Mouse (Mus musculus): ENCODE measurements around the gene Ppp1r12a. TPM values are rescaled to one million over a fixed set of nuclear protein-coding genes. Genes with fewer than 3 reads are reported as not detected.

The Ppp1r12a gene
- polyA plus RNA-seq, 2 experiments: 58.0 to 72.8 TPM

DNA sequence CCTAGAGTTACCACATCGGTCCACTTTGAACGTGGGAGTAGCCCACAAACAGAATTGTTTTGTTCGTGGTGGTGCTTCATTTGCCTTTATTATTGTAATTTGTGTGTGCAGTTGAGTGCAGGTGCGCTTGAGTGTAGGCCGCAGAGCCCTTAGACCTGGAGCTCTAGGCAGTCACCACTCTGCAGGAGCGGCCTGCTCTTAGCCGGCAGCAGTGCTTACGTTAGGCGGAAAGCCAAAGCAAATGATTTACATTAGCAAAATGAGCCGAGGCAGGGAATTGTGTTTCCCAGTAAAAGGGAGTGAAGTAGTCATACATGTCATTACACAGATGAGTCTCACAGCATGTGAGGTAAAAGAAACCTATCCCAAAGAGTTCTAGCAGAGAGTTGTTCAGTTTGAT is 77.1 kb downstream of the Ppp1r12a start:
- WGBS: 79% methylated on average over 10 of the region's 10 CpGs
- Histone ChIP-seq H3K9ac (ENCODE audit: low read depth, low read length, severe bottlenecking) (no peak overlapping the region), H3K9me3 (ENCODE audit: control insufficient read depth, low read length) (no peaks in the 10 kb centered on the region), H3K36me3 (ENCODE audit: control insufficient read depth, insufficient read depth, low read length) (peaks cover 44% of the 10 kb centered on the region), H3K4me2 (replicated peaks; ENCODE audit: low read depth, low read length, severe bottlenecking) (no peak overlapping the region), H3K27ac (replicated peaks; ENCODE audit: low read depth, low read length) (no peak overlapping the region), H3K27me3 (ENCODE audit: control insufficient read depth, insufficient read depth, low read length) (no peaks in the 10 kb centered on the region), H3K4me1 (ENCODE audit: control insufficient read depth, insufficient read depth, low read length) (no peaks in the 10 kb centered on the region), H3K4me3 (replicated peaks; ENCODE audit: low read length) (no peak overlapping the region)
- ATAC-seq (ENCODE audit: low FRiP score, low read depth) (no peak), DNase-seq (ENCODE audit: low spot score) (no peak)
- TF ChIP-seq POLR2A (IDR thresholded peaks at IDR 0.05; ENCODE audit: borderline replicate concordance, extremely low read depth, insufficient read depth, insufficient read length): no peak

DNA sequence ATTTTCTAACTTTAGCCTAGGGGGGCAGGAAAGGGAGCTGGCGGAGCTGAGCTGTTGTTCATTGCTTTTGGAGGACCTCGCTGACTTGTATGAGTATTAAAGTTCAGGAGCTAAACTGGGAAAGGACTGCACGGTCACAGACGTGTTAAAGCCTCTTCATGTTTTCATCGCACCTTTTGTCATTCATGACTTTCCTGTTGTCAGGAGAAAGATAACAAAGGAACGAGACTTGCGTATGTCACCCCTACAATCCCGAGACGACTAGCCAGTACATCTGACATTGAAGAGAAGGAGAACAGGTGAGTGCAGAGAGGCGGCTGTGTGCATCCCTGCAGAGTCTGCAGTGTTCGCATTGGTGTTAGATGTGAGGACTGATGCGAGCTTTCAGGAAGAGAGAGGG is 88.7 kb downstream of the Ppp1r12a start:
- TF ChIP-seq POLR2A (IDR thresholded peaks at IDR 0.05; ENCODE audit: borderline replicate concordance, extremely low read depth, insufficient read depth, insufficient read length): no peak
- Histone ChIP-seq H3K36me3 (ENCODE audit: control insufficient read depth, insufficient read depth, low read length) (peaks cover 40% of the 10 kb centered on the region), H3K4me2 (replicated peaks; ENCODE audit: low read depth, low read length, severe bottlenecking) (no peak overlapping the region), H3K9ac (ENCODE audit: low read depth, low read length, severe bottlenecking) (no peak overlapping the region), H3K9me3 (ENCODE audit: control insufficient read depth, low read length) (no peaks in the 10 kb centered on the region), H3K27ac (replicated peaks; ENCODE audit: low read depth, low read length) (no peak overlapping the region), H3K4me1 (ENCODE audit: control insufficient read depth, insufficient read depth, low read length) (no peaks in the 10 kb centered on the region), H3K4me3 (replicated peaks; ENCODE audit: low read length) (no peak overlapping the region), H3K27me3 (ENCODE audit: control insufficient read depth, insufficient read depth, low read length) (no peaks in the 10 kb centered on the region)
- ATAC-seq (ENCODE audit: low FRiP score, low read depth): no peak
- no peak for DNase-seq (ENCODE audit: low spot score)
- WGBS: 87% methylated on average over 12 of the region's 12 CpGs

DNA sequence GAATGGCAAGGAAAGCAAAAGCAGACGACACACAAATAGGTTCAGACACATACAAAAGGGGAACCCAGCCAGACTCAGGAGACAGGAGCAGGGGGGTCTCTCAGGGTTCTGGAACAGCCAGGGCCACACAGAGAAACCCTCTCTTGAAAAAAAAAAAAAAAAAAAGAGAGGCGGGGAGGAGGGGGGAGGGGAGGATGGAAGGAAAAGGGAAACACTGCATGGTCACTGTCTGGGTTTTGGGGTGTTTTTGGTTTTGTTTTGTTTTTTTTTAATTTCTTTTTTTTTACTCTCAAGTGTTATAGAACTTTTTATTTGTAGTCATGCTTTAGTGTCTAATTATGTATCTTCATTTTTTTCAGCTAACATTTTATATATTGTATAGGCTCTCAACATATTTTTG is 89.2 kb downstream of the Ppp1r12a start:
- 78% methylated on average over 1 of the region's 2 CpGs for WGBS
- no peak overlapping the region for H3K9ac ChIP-seq (ENCODE audit: low read depth, low read length, severe bottlenecking)
- H3K9me3 ChIP-seq (ENCODE audit: control insufficient read depth, low read length): no peaks in the 10 kb centered on the region
- no peak for TF ChIP-seq POLR2A (IDR thresholded peaks at IDR 0.05; ENCODE audit: borderline replicate concordance, extremely low read depth, insufficient read depth, insufficient read length)
- H3K4me2 ChIP-seq (replicated peaks; ENCODE audit: low read depth, low read length, severe bottlenecking): no peak overlapping the region
- H3K27ac ChIP-seq (replicated peaks; ENCODE audit: low read depth, low read length): no peak overlapping the region
- H3K4me1 ChIP-seq (ENCODE audit: control insufficient read depth, insufficient read depth, low read length): no peaks in the 10 kb centered on the region
- H3K27me3 ChIP-seq (ENCODE audit: control insufficient read depth, insufficient read depth, low read length): no peaks in the 10 kb centered on the region
- DNase-seq (ENCODE audit: low spot score): no peak
- H3K36me3 ChIP-seq (ENCODE audit: control insufficient read depth, insufficient read depth, low read length): peaks cover 42% of the 10 kb centered on the region
- no peak for ATAC-seq (ENCODE audit: low FRiP score, low read depth)
- H3K4me3 ChIP-seq (replicated peaks; ENCODE audit: low read length): no peak overlapping the region

DNA sequence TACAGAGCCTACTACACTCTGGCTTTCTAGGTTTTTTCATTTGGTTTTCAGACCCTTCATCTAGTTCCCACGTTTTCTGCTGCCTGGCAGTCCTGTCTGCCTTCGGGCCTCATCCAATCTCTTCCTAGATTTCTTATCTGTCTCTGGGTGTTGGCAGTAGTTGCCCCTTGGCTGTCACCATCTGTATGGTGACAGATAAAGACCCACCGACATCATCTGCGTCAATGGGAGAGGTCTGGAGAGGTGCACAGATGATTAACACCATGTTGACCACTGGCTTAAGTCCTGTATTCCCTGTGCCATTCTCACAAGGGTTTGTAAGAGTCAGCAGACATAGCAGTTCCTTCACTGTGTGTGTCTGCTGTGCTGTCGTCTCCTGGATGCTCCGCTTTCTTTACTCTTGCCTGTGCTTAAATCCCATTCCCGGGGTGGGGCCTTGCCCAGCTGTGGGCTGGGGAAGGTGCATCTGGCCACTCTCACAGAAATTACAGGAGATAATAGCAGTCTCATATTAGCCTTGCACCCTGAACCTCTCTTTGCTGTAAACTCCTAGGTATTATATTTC is 93.9 kb downstream of the Ppp1r12a start:
- Histone ChIP-seq H3K9ac (ENCODE audit: low read depth, low read length, severe bottlenecking) (no peak overlapping the region), H3K27ac (replicated peaks; ENCODE audit: low read depth, low read length) (no peak overlapping the region), H3K9me3 (ENCODE audit: control insufficient read depth, low read length) (no peaks in the 10 kb centered on the region), H3K36me3 (ENCODE audit: control insufficient read depth, insufficient read depth, low read length) (peaks cover 38% of the 10 kb centered on the region), H3K4me2 (replicated peaks; ENCODE audit: low read depth, low read length, severe bottlenecking) (no peak overlapping the region), H3K4me1 (ENCODE audit: control insufficient read depth, insufficient read depth, low read length) (no peaks in the 10 kb centered on the region), H3K4me3 (replicated peaks; ENCODE audit: low read length) (no peak overlapping the region), H3K27me3 (ENCODE audit: control insufficient read depth, insufficient read depth, low read length) (no peaks in the 10 kb centered on the region)
- DNase-seq (ENCODE audit: low spot score): no peak
- 91% methylated on average over 7 of the region's 7 CpGs for WGBS
- TF ChIP-seq POLR2A (IDR thresholded peaks at IDR 0.05; ENCODE audit: borderline replicate concordance, extremely low read depth, insufficient read depth, insufficient read length): no peak
- ATAC-seq (ENCODE audit: low FRiP score, low read depth): no peak

GRCm38 (mm10) chr10:108260931-108261330 is 98.9 kb downstream of the Ppp1r12a start:
- no peak for DNase-seq (ENCODE audit: low spot score)
- Histone ChIP-seq H3K36me3 (ENCODE audit: control insufficient read depth, insufficient read depth, low read length) (peaks cover 45% of the 10 kb centered on the region), H3K4me2 (replicated peaks; ENCODE audit: low read depth, low read length, severe bottlenecking) (no peak overlapping the region)

DNA sequence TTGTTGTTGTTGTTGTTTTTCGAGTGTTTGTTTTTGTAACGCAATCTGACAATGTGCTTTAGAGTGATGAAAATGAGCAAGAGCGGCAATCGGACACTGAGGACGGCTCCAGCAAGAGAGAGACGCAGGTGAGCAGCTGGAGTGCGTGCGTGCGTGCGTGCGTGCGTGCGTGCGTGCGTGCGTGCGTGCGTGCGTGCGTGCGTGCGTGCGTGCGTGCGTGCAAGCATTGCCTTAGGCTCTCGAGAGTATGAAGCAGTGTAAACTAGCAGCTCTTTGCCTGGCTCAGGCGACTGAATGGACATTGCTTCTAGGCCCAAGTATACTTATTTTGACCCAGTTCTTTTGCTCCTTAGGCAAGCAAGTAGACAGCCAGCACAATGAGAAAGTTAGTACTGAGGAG is 102.6 kb downstream of the Ppp1r12a start:
- H3K9me3 ChIP-seq (ENCODE audit: control insufficient read depth, low read length): no peaks in the 10 kb centered on the region
- no peak overlapping the region for H3K4me2 ChIP-seq (replicated peaks; ENCODE audit: low read depth, low read length, severe bottlenecking)
- no peak overlapping the region for H3K27ac ChIP-seq (replicated peaks; ENCODE audit: low read depth, low read length)
- H3K9ac ChIP-seq (ENCODE audit: low read depth, low read length, severe bottlenecking): no peak overlapping the region
- no peaks in the 10 kb centered on the region for H3K4me1 ChIP-seq (ENCODE audit: control insufficient read depth, insufficient read depth, low read length)
- WGBS: 96% methylated on average over 27 of the region's 27 CpGs
- no peak overlapping the region for H3K4me3 ChIP-seq (replicated peaks; ENCODE audit: low read length)
- peaks cover 54% of the 10 kb centered on the region for H3K36me3 ChIP-seq (ENCODE audit: control insufficient read depth, insufficient read depth, low read length)
- ATAC-seq (ENCODE audit: low FRiP score, low read depth) (no peak), DNase-seq (ENCODE audit: low spot score) (no peak)
- no peak for TF ChIP-seq POLR2A (IDR thresholded peaks at IDR 0.05; ENCODE audit: borderline replicate concordance, extremely low read depth, insufficient read depth, insufficient read length)
- no peaks in the 10 kb centered on the region for H3K27me3 ChIP-seq (ENCODE audit: control insufficient read depth, insufficient read depth, low read length)

More at GRCm38 (mm10) chr10:108260931-108261330, 98.9 kb downstream of the Ppp1r12a start:
- H3K27ac ChIP-seq (replicated peaks; ENCODE audit: low read depth, low read length): no peak overlapping the region
- no peaks in the 10 kb centered on the region for H3K4me1 ChIP-seq (ENCODE audit: control insufficient read depth, insufficient read depth, low read length)
- TF ChIP-seq POLR2A (IDR thresholded peaks at IDR 0.05; ENCODE audit: borderline replicate concordance, extremely low read depth, insufficient read depth, insufficient read length): no peak
- WGBS: 87% methylated on average over 10 of the region's 10 CpGs
- ATAC-seq (ENCODE audit: low FRiP score, low read depth): no peak
- H3K9me3 ChIP-seq (ENCODE audit: control insufficient read depth, low read length): no peaks in the 10 kb centered on the region
- no peak overlapping the region for H3K9ac ChIP-seq (ENCODE audit: low read depth, low read length, severe bottlenecking)
- no peaks in the 10 kb centered on the region for H3K27me3 ChIP-seq (ENCODE audit: control insufficient read depth, insufficient read depth, low read length)
- no peak overlapping the region for H3K4me3 ChIP-seq (replicated peaks; ENCODE audit: low read length)

All from limb, embryonic 14.5 days (tissue).